Mouse (Mus musculus): Measurements from ENCODE around the gene Prkx. TPM values are rescaled to one million over a fixed set of nuclear protein-coding genes. Genes with fewer than 3 reads are reported as not detected.

The Prkx gene
- 1.6 and 2.4 TPM in 2 replicates for polyA plus RNA-seq (2012; rRNA removed)

DNA sequence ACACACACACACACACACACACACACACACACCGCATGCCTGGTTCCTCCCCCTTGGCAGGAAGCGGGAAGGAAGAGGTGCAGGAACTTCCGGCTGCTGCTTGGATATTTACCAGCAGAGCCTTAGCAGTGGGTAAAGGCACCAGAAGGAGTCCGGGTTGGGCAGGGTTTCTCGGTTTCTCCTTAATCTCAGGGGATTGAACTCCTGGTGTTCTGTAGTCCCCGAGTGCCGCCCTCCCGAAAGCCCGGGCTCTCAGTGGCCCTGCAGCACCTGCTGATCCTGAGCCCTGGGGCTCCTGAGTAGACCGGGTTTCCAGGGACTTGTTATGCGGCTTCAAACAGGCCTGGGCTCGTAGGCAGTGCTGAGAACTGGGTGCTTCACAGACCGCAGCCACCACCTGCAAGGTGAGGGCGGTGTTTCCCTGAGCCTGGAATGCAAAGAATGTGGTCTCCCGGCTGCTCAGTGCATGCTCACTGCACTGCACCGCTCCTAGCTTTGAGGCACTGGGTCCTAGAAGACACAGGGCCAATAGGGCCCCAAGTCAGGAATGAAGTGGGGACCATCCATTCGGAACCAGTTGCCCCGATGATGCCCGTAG is at the start of gene Prkx:
Gene Prkx (minus strand): TSS at position 41 of the 598 bp plus-strand sequence.
- no peaks in the 10 kb centered on the region for H3K27me3 ChIP-seq (ENCODE audit: control insufficient read depth, insufficient read depth, low read length)
- H3K27ac ChIP-seq (ENCODE audit: control insufficient read depth, insufficient read depth, low read depth, low read length), result peak within 1 kb of the TSS; percentile 81
- peak within 1 kb of the TSS; percentile 92 for H3K4me3 ChIP-seq (ENCODE audit: control insufficient read depth, low read depth, low read length)
- no peaks in the 10 kb centered on the region; the same call in 1 of the 2 replicates for H3K4me1 ChIP-seq (ENCODE audit: control insufficient read depth, insufficient read depth, low read length)
- H3K36me3 ChIP-seq (ENCODE audit: control insufficient read depth, insufficient read depth, low read length), result no peaks in the 10 kb centered on the region
- TF ChIP-seq POLR2A (IDR thresholded peaks at IDR 0.05; ENCODE audit: control insufficient read depth, low read depth, low read length) (no peak), CTCF (IDR thresholded peaks at IDR 0.05; ENCODE audit: control insufficient read depth, insufficient read depth, insufficient replicate concordance, low read depth, low read length) (no peak)

DNA sequence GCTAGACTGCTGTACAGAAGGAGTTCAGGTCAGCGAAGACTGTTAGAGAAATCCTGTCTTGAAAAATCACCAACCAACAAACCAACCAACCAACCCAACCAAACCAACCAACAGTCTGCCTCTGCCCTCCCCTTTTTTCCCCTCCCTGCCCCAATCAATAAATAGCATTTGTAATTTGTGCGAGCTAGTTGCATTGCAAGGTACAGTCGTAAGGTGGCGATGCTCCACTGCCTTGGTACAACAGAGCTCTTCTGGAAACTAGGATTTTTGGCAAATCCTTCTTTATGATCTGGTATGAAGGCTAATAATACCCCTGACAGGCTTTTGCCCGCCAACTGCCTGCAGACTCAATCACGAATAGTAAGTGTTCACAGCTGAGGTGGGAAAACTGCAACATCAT is 16.0 kb upstream of the Prkx start:
- H3K27ac ChIP-seq (ENCODE audit: control insufficient read depth, insufficient read depth, low read depth, low read length), result no peak overlapping the region
- H3K4me3 ChIP-seq (ENCODE audit: control insufficient read depth, low read depth, low read length), result no peak overlapping the region
- no peaks in the 10 kb centered on the region for H3K4me1 ChIP-seq (ENCODE audit: control insufficient read depth, insufficient read depth, low read length)
- TF ChIP-seq CTCF (IDR thresholded peaks at IDR 0.05; ENCODE audit: control insufficient read depth, insufficient read depth, insufficient replicate concordance, low read depth, low read length) (no peak), POLR2A (IDR thresholded peaks at IDR 0.05; ENCODE audit: control insufficient read depth, low read depth, low read length) (no peak)
- no peaks in the 10 kb centered on the region for H3K27me3 ChIP-seq (ENCODE audit: control insufficient read depth, insufficient read depth, low read length)
- no peaks in the 10 kb centered on the region for H3K36me3 ChIP-seq (ENCODE audit: control insufficient read depth, insufficient read depth, low read length)

DNA sequence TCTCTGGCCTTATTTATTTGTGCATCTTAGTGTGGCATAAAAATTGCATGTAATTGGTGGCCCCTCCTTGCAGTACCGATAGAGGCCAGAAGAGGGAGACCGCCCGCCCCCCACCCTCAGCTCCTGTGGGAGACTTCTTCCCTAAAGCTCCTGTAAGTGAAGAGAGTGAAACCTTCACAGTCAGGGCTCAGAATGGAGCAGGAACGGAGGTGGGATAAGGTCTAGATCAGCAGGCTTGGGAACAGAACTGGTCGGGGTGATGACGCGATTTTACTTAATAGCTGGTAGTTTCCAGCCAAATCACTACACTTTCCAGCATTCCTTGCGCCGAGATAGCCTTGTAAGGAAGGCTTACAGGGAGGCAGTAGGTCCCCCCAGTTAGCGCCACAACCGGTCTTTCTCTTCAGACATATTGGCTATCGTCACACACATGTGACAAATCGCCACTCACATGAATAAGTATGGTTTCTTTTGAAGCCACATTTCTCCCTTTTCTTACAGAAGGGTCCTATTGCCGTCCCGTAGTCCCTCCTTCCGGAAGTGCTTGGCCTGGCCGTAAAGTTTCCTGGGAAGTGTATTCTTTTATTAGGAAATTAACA is 14.6 kb upstream of the Prkx start:
- Histone ChIP-seq H3K27me3 (ENCODE audit: control insufficient read depth, insufficient read depth, low read length) (no peaks in the 10 kb centered on the region), H3K4me3 (ENCODE audit: control insufficient read depth, low read depth, low read length) (peak overlapping the region; percentile 76), H3K27ac (ENCODE audit: control insufficient read depth, insufficient read depth, low read depth, low read length) (peak overlapping the region; percentile 80), H3K36me3 (ENCODE audit: control insufficient read depth, insufficient read depth, low read length) (no peaks in the 10 kb centered on the region), H3K4me1 (ENCODE audit: control insufficient read depth, insufficient read depth, low read length) (no peaks in the 10 kb centered on the region)
- TF ChIP-seq POLR2A (IDR thresholded peaks at IDR 0.05; ENCODE audit: control insufficient read depth, low read depth, low read length), result no peak
- TF ChIP-seq CTCF (IDR thresholded peaks at IDR 0.05; ENCODE audit: control insufficient read depth, insufficient read depth, insufficient replicate concordance, low read depth, low read length), result peak; percentile 57; the same call in 1 of the 2 replicates

DNA sequence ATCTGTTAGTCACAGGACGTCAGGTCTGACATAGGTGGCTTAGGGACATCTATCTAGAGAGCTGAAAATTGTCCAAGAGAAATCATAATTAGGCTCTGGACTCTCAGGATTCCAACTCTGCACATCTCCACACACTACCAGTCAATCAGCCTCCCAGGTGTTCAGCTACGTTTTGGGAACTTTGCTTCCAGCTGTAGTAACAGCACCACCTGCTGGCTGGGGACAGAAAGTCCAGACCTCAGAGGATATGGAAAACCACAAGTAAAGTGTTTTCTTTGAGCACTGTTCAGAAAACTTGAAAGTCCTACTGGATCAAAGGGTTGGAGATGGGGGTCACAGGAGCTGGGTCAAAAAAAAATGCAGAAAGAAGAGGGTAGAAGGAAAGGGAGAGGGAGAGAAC is 12.5 kb upstream of the Prkx start:
- Histone ChIP-seq H3K36me3 (ENCODE audit: control insufficient read depth, insufficient read depth, low read length) (no peaks in the 10 kb centered on the region), H3K27ac (ENCODE audit: control insufficient read depth, insufficient read depth, low read depth, low read length) (no peak overlapping the region), H3K4me3 (ENCODE audit: control insufficient read depth, low read depth, low read length) (no peak overlapping the region), H3K4me1 (ENCODE audit: control insufficient read depth, insufficient read depth, low read length) (no peaks in the 10 kb centered on the region), H3K27me3 (ENCODE audit: control insufficient read depth, insufficient read depth, low read length) (no peaks in the 10 kb centered on the region)
- TF ChIP-seq CTCF (IDR thresholded peaks at IDR 0.05; ENCODE audit: control insufficient read depth, insufficient read depth, insufficient replicate concordance, low read depth, low read length) (peak; percentile 21; the same call in 1 of the 2 replicates), POLR2A (IDR thresholded peaks at IDR 0.05; ENCODE audit: control insufficient read depth, low read depth, low read length) (no peak)

DNA sequence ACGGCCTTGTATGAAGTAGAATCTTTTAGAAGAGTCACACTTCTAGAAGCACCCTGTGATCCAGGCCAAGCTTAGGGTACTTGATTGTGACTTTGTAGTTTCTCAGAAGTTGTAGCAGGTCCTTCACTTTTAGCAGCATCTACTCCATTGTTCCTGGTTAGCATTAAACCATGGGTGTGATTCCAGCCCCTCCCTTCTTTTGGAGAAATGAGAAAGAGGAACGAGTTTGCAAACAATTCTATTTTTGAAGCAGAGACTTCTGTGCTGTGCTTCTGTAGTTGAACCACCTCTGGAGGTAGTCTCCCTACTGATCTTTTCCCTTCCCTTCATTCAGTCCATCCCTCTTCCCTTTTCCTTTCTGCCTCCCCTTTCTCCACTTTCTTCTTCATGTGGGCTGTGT is 6.2 kb upstream of the Prkx start:
- Histone ChIP-seq H3K27ac (ENCODE audit: control insufficient read depth, insufficient read depth, low read depth, low read length) (no peak overlapping the region), H3K36me3 (ENCODE audit: control insufficient read depth, insufficient read depth, low read length) (no peaks in the 10 kb centered on the region), H3K4me1 (ENCODE audit: control insufficient read depth, insufficient read depth, low read length) (no peaks in the 10 kb centered on the region), H3K27me3 (ENCODE audit: control insufficient read depth, insufficient read depth, low read length) (no peaks in the 10 kb centered on the region), H3K4me3 (ENCODE audit: control insufficient read depth, low read depth, low read length) (no peak overlapping the region)
- TF ChIP-seq CTCF (IDR thresholded peaks at IDR 0.05; ENCODE audit: control insufficient read depth, insufficient read depth, insufficient replicate concordance, low read depth, low read length) (no peak), POLR2A (IDR thresholded peaks at IDR 0.05; ENCODE audit: control insufficient read depth, low read depth, low read length) (no peak)

DNA sequence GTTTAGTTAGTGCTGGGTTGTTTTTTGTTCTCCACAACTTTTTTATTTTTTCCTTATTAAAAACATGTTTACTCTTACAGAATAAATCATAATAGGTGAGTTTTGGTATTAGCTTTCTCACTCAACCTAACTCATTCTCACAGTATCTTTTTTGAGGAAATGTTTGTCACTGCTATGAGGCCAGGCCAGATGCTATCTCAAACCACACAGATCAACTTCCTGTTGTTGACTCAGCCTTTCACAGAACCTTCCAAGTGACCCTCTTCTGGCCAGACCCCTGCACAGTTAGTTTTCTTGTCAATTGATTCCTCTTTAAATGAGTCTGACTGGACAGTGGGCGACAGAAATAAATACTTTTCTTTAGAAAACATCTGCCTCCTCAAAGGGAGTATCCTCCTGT is 5.5 kb upstream of the Prkx start:
- Histone ChIP-seq H3K4me3 (ENCODE audit: control insufficient read depth, low read depth, low read length) (no peak overlapping the region), H3K36me3 (ENCODE audit: control insufficient read depth, insufficient read depth, low read length) (no peaks in the 10 kb centered on the region), H3K27me3 (ENCODE audit: control insufficient read depth, insufficient read depth, low read length) (no peaks in the 10 kb centered on the region), H3K27ac (ENCODE audit: control insufficient read depth, insufficient read depth, low read depth, low read length) (no peak overlapping the region), H3K4me1 (ENCODE audit: control insufficient read depth, insufficient read depth, low read length) (no peaks in the 10 kb centered on the region; the same call in 1 of the 2 replicates)
- TF ChIP-seq POLR2A (IDR thresholded peaks at IDR 0.05; ENCODE audit: control insufficient read depth, low read depth, low read length) (no peak), CTCF (IDR thresholded peaks at IDR 0.05; ENCODE audit: control insufficient read depth, insufficient read depth, insufficient replicate concordance, low read depth, low read length) (no peak)

DNA sequence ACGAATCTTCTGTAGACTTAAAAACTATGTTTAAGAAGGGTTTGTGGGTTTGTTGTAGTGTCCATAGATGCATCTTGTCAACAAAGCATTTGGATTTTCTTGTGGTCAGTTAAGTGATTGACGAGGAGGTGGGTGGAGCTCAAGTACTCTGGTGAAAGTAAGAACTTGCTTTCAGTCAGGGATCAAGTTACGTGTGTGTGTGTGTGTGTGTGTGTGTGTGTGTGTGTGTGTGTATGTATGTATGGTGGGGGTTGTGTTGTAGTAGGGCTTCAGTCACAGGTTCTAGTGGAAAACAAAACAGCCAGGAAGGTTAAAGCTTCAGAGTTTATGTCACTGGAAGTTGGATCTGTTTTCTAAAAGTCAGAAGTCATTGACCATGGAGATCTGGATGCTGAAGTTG is 3.5 kb upstream of the Prkx start:
- TF ChIP-seq POLR2A (IDR thresholded peaks at IDR 0.05; ENCODE audit: control insufficient read depth, low read depth, low read length), result no peak
- no peak for TF ChIP-seq CTCF (IDR thresholded peaks at IDR 0.05; ENCODE audit: control insufficient read depth, insufficient read depth, insufficient replicate concordance, low read depth, low read length)
- no peaks in the 10 kb centered on the region; the same call in 1 of the 2 replicates for H3K4me1 ChIP-seq (ENCODE audit: control insufficient read depth, insufficient read depth, low read length)
- H3K36me3 ChIP-seq (ENCODE audit: control insufficient read depth, insufficient read depth, low read length), result no peaks in the 10 kb centered on the region
- no peak overlapping the region for H3K4me3 ChIP-seq (ENCODE audit: control insufficient read depth, low read depth, low read length)
- H3K27ac ChIP-seq (ENCODE audit: control insufficient read depth, insufficient read depth, low read depth, low read length), result no peak overlapping the region
- H3K27me3 ChIP-seq (ENCODE audit: control insufficient read depth, insufficient read depth, low read length), result no peaks in the 10 kb centered on the region
